Mouse (Mus musculus): Measurements from ENCODE around the gene Cd40. TPM values are rescaled to one million over a fixed set of nuclear protein-coding genes. Genes with fewer than 3 reads are reported as not detected.

Gene Cd40
- polyA plus RNA-seq, 1 experiment from 2014 or later, result 6.0 TPM

- Histone ChIP-seq H3K9ac (ENCODE audit: low read depth, low read length) (no peak overlapping the region), H3K4me1 (ENCODE audit: control insufficient read depth, insufficient read depth, low read length) (peaks cover 44% of the 10 kb centered on the region), H3K4me3 (ENCODE audit: low read depth, low read length) (peak overlapping the region; percentile 96), H3K4me2 (ENCODE audit: low read length) (peak overlapping the region; percentile 97), H3K9me3 (replicated peaks; ENCODE audit: control insufficient read depth, low read length, poor library complexity, severe bottlenecking) (no peaks in the 10 kb centered on the region), H3K36me3 (ENCODE audit: control insufficient read depth, insufficient read depth, low read length) (no peaks in the 10 kb centered on the region), H3K27ac (ENCODE audit: low read length) (no peak overlapping the region), H3K27me3 (ENCODE audit: control insufficient read depth, insufficient read depth, low read depth, low read length) (no peaks in the 10 kb centered on the region)
- no peak for ATAC-seq
- 40% methylated on average over 3 of the region's 3 CpGs for WGBS
Measured at GRCm38 (mm10) chr2:165032533-165032932, 22.9 kb upstream of the Cd40 start.

- no peaks in the 10 kb centered on the region for H3K36me3 ChIP-seq (ENCODE audit: control insufficient read depth, insufficient read depth, low read length)
- peaks cover 44% of the 10 kb centered on the region for H3K4me1 ChIP-seq (ENCODE audit: control insufficient read depth, insufficient read depth, low read length)
- H3K27me3 ChIP-seq (ENCODE audit: control insufficient read depth, insufficient read depth, low read depth, low read length), result no peaks in the 10 kb centered on the region
- peak overlapping the region; percentile 98 for H3K9ac ChIP-seq (ENCODE audit: low read depth, low read length)
- H3K9me3 ChIP-seq (replicated peaks; ENCODE audit: control insufficient read depth, low read length, poor library complexity, severe bottlenecking), result no peaks in the 10 kb centered on the region
- peak overlapping the region; percentile 96 for H3K4me3 ChIP-seq (ENCODE audit: low read depth, low read length)
- 41% methylated on average over 6 of the region's 6 CpGs for WGBS
- ATAC-seq, result no peak
- H3K4me2 ChIP-seq (ENCODE audit: low read length), result peak overlapping the region; percentile 97
- no peak overlapping the region; the same call in 1 of the 2 replicates for H3K27ac ChIP-seq (ENCODE audit: low read length)
Measured at GRCm38 (mm10) chr2:165033306-165033705, 22.1 kb upstream of the Cd40 start.

GRCm38 (mm10) chr2:165034131-165035057 is 21.0 kb upstream of the Cd40 start, which contains the start of gene Ncoa5:
TSS of gene Ncoa5 (minus strand) at chr2:165034867.
- H3K27ac ChIP-seq (ENCODE audit: low read length), result peak within 1 kb of the TSS; percentile 96
- H3K4me2 ChIP-seq (ENCODE audit: low read length), result peak within 1 kb of the TSS; percentile 97
- H3K36me3 ChIP-seq (ENCODE audit: control insufficient read depth, insufficient read depth, low read length), result no peaks in the 10 kb centered on the region
- peaks cover 35% of the 10 kb centered on the region for H3K4me1 ChIP-seq (ENCODE audit: control insufficient read depth, insufficient read depth, low read length)
- peak within 1 kb of the TSS; percentile 96 for H3K4me3 ChIP-seq (ENCODE audit: low read depth, low read length)
- under 1% methylated on average over 94 of the region's 111 CpGs for WGBS
- no peaks in the 10 kb centered on the region for H3K9me3 ChIP-seq (replicated peaks; ENCODE audit: control insufficient read depth, low read length, poor library complexity, severe bottlenecking)
- peak within 1 kb of the TSS; percentile 98 for H3K9ac ChIP-seq (ENCODE audit: low read depth, low read length)
- H3K27me3 ChIP-seq (ENCODE audit: control insufficient read depth, insufficient read depth, low read depth, low read length), result no peaks in the 10 kb centered on the region
- peak; percentile 96 for ATAC-seq

- no peak for ATAC-seq
- 6% methylated on average over 5 of the region's 5 CpGs for WGBS
Measured at GRCm38 (mm10) chr2:165035058-165035431, 20.4 kb upstream of the Cd40 start.

GRCm38 (mm10) chr2:165037415-165037814 is 18.0 kb upstream of the Cd40 start:
- WGBS, result 71% methylated on average over 4 of the region's 4 CpGs
- Histone ChIP-seq H3K9me3 (replicated peaks; ENCODE audit: control insufficient read depth, low read length, poor library complexity, severe bottlenecking) (no peaks in the 10 kb centered on the region), H3K27me3 (ENCODE audit: control insufficient read depth, insufficient read depth, low read depth, low read length) (no peaks in the 10 kb centered on the region), H3K4me1 (ENCODE audit: control insufficient read depth, insufficient read depth, low read length) (peaks cover 17% of the 10 kb centered on the region), H3K4me2 (ENCODE audit: low read length) (no peak overlapping the region), H3K36me3 (ENCODE audit: control insufficient read depth, insufficient read depth, low read length) (no peaks in the 10 kb centered on the region), H3K4me3 (ENCODE audit: low read depth, low read length) (no peak overlapping the region), H3K9ac (ENCODE audit: low read depth, low read length) (no peak overlapping the region), H3K27ac (ENCODE audit: low read length) (no peak overlapping the region)
- ATAC-seq, result no peak

More at GRCm38 (mm10) chr2:165035058-165035431, 20.4 kb upstream of the Cd40 start:
- Histone ChIP-seq H3K9me3 (replicated peaks; ENCODE audit: control insufficient read depth, low read length, poor library complexity, severe bottlenecking) (no peaks in the 10 kb centered on the region), H3K27ac (ENCODE audit: low read length) (peak overlapping the region; percentile 96), H3K4me2 (ENCODE audit: low read length) (peak overlapping the region; percentile 33), H3K27me3 (ENCODE audit: control insufficient read depth, insufficient read depth, low read depth, low read length) (no peaks in the 10 kb centered on the region), H3K4me3 (ENCODE audit: low read depth, low read length) (peak overlapping the region; percentile 96; the same call in 1 of the 2 replicates), H3K9ac (ENCODE audit: low read depth, low read length) (peak overlapping the region; percentile 39; the same call in 1 of the 2 replicates), H3K4me1 (ENCODE audit: control insufficient read depth, insufficient read depth, low read length) (peaks cover 35% of the 10 kb centered on the region), H3K36me3 (ENCODE audit: control insufficient read depth, insufficient read depth, low read length) (no peaks in the 10 kb centered on the region)

- 81% methylated on average over 5 of the region's 5 CpGs for WGBS
- H3K36me3 ChIP-seq (ENCODE audit: control insufficient read depth, insufficient read depth, low read length), result no peaks in the 10 kb centered on the region
- no peak overlapping the region for H3K4me2 ChIP-seq (ENCODE audit: low read length)
- ATAC-seq, result no peak
- no peaks in the 10 kb centered on the region for H3K9me3 ChIP-seq (replicated peaks; ENCODE audit: control insufficient read depth, low read length, poor library complexity, severe bottlenecking)
- H3K4me1 ChIP-seq (ENCODE audit: control insufficient read depth, insufficient read depth, low read length), result peaks cover 11% of the 10 kb centered on the region
- H3K27ac ChIP-seq (ENCODE audit: low read length), result no peak overlapping the region
- no peak overlapping the region for H3K9ac ChIP-seq (ENCODE audit: low read depth, low read length)
- no peak overlapping the region for H3K4me3 ChIP-seq (ENCODE audit: low read depth, low read length)
- H3K27me3 ChIP-seq (ENCODE audit: control insufficient read depth, insufficient read depth, low read depth, low read length), result no peaks in the 10 kb centered on the region
Measured at GRCm38 (mm10) chr2:165042126-165042525, 13.3 kb upstream of the Cd40 start.

GRCm38 (mm10) chr2:165043090-165043636 is 12.3 kb upstream of the Cd40 start:
- peaks cover 11% of the 10 kb centered on the region for H3K4me1 ChIP-seq (ENCODE audit: control insufficient read depth, insufficient read depth, low read length)
- no peaks in the 10 kb centered on the region for H3K27me3 ChIP-seq (ENCODE audit: control insufficient read depth, insufficient read depth, low read depth, low read length)
- H3K9me3 ChIP-seq (replicated peaks; ENCODE audit: control insufficient read depth, low read length, poor library complexity, severe bottlenecking), result no peaks in the 10 kb centered on the region
- peak overlapping the region; percentile 62 for H3K27ac ChIP-seq (ENCODE audit: low read length)
- peak overlapping the region; percentile 7; the same call in 1 of the 2 replicates for H3K4me3 ChIP-seq (ENCODE audit: low read depth, low read length)
- under 1% methylated on average over 17 of the region's 17 CpGs for WGBS
- H3K4me2 ChIP-seq (ENCODE audit: low read length), result peak overlapping the region; percentile 43
- peak; percentile 70 for ATAC-seq
- H3K36me3 ChIP-seq (ENCODE audit: control insufficient read depth, insufficient read depth, low read length), result no peaks in the 10 kb centered on the region
- H3K9ac ChIP-seq (ENCODE audit: low read depth, low read length), result 0 out of 2 replicates have a peak overlapping the region, but pooled peaks have one; percentile 23

GRCm38 (mm10) chr2:165043729-165044128 is 11.7 kb upstream of the Cd40 start:
- H3K27ac ChIP-seq (ENCODE audit: low read length), result peak overlapping the region; percentile 62
- no peak overlapping the region for H3K4me2 ChIP-seq (ENCODE audit: low read length)
- WGBS, result 53% methylated on average over 2 of the region's 2 CpGs
- H3K9me3 ChIP-seq (replicated peaks; ENCODE audit: control insufficient read depth, low read length, poor library complexity, severe bottlenecking), result no peaks in the 10 kb centered on the region
- peaks cover 11% of the 10 kb centered on the region for H3K4me1 ChIP-seq (ENCODE audit: control insufficient read depth, insufficient read depth, low read length)
- H3K9ac ChIP-seq (ENCODE audit: low read depth, low read length), result no peak overlapping the region
- no peaks in the 10 kb centered on the region for H3K36me3 ChIP-seq (ENCODE audit: control insufficient read depth, insufficient read depth, low read length)
- 0 out of 2 replicates have a peak, but pooled peaks have one; percentile 22 for ATAC-seq
- H3K4me3 ChIP-seq (ENCODE audit: low read depth, low read length), result no peak overlapping the region
- no peaks in the 10 kb centered on the region for H3K27me3 ChIP-seq (ENCODE audit: control insufficient read depth, insufficient read depth, low read depth, low read length)

- Histone ChIP-seq H3K27ac (ENCODE audit: low read length) (no peak overlapping the region), H3K4me1 (ENCODE audit: control insufficient read depth, insufficient read depth, low read length) (peaks cover 12% of the 10 kb centered on the region), H3K9me3 (replicated peaks; ENCODE audit: control insufficient read depth, low read length, poor library complexity, severe bottlenecking) (no peaks in the 10 kb centered on the region), H3K4me3 (ENCODE audit: low read depth, low read length) (no peak overlapping the region), H3K9ac (ENCODE audit: low read depth, low read length) (no peak overlapping the region), H3K27me3 (ENCODE audit: control insufficient read depth, insufficient read depth, low read depth, low read length) (no peaks in the 10 kb centered on the region), H3K36me3 (ENCODE audit: control insufficient read depth, insufficient read depth, low read length) (no peaks in the 10 kb centered on the region), H3K4me2 (ENCODE audit: low read length) (no peak overlapping the region)
- 48% methylated on average over 5 of the region's 5 CpGs for WGBS
- ATAC-seq, result no peak
Measured at GRCm38 (mm10) chr2:165049044-165049443, 6.4 kb upstream of the Cd40 start.
